Mouse (Mus musculus): ENCODE measurements around the gene Rgl1.

GRCm38 (mm10) chr1:152520798-152521575 is 245.2 kb downstream of the Rgl1 start:
- TF ChIP-seq CTCF (IDR thresholded peaks at IDR 0.05; ENCODE audit: control insufficient read depth, insufficient read depth, insufficient replicate concordance, low read depth, low read length), result peak; percentile 49; the same call in 1 of the 2 replicates
- TF ChIP-seq POLR2A (IDR thresholded peaks at IDR 0.05; ENCODE audit: control insufficient read depth, low read depth, low read length), result no peak
